Mouse (Mus musculus): Measurements from ENCODE around the gene Apoo.
"Not testable (repeated sequence)": the region's sequence is repeated elsewhere in the genome, so short reads cannot be mapped to it uniquely, and the experiment has no call there.

The Apoo gene

DNA sequence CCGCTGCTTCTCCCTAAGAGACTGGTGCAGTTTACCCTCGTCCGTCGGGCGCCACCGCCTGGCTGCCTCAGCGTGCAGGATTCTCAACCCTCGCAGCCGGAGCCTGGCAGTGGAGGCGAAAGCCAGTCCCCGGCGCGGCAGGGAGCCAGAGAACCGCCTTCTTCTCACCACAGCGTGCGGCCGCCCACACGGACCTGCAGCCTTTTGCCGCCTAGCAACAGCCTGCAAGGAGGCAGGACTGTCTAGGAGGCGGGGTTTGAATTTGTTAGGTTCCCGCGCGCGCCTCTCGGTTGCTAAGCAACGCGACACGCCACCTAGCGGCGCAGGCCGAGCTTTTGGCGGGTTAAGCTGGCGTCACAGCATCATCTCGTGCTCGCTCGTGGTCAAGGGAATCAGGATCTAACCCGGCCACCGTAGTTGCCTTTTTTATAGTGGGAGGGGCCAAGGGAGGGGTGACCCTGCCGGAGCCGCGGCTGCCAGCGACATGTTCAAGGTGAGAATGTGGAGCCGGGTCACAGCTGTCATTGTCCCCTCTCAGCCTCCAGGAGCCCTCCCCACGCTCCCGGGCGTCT is at the start of gene Apoo, which contains the start of gene Fam90a1b:
TSS of gene Apoo (plus strand) at position 448 of the 572 bp plus-strand sequence.
TSS of gene Fam90a1b (minus strand) at position 108 of the 572 bp plus-strand sequence.
- peak; percentile 93 for DNase-seq

DNA sequence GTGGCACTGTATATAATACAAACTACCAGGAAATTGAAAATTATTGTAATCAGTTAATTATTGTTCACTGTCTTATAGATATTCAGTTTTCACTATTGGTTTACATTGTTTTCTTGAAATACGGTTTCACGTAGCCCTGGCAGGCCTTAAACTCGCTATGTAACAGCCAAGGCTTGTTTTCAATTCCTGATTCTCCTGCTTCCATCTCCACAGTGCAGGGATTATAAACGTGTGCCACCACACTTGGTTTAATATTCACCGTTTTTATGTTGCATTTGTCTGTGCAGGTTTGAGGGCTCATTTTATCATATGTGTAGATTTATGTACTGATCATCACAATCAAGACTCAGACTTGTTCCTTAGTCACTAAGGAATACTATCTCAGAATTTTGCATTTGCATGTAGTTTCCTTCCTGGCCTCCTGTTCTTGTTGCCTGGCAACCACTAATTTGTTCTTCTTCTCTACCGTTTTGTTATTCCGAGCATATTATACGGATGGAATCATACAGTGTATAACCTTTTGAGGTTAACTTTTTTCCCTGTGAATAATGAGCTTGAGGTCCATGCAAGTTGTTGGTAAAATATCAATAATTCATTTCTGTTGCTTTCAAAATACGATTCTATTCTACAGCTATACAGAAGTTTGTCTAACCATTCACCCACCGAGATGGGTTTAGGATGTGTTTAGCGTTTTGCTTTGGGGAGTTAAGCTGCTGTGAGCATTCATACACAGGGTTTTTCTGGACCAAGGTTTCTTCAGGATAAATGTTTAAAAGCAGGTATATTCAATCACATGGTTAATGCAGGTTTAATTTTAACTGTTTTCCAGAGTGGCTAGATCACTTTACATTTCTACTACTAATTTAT is 45.6 kb upstream of the Apoo start:
- no peak for DNase-seq

DNA sequence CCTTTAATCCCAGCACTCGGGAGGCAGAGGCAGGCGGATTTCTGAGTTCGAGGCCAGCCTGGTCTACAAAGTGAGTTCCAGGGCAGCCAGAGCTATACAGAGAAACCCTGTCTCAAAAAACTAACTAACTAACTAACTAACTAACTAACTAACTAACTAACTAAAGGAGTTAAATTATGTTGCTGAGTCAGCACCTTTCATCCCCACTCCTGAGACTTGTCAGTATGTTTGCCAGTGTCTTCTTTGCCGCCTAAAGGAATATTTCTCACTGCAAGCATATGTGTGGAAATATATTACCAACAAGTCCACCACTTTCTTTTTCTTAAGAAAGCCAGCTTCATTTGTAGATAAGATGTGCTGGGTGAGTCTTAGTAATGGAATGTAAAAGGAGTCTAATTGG is 23.3 kb upstream of the Apoo start:
- not testable (repeated sequence) for DNase-seq

DNA sequence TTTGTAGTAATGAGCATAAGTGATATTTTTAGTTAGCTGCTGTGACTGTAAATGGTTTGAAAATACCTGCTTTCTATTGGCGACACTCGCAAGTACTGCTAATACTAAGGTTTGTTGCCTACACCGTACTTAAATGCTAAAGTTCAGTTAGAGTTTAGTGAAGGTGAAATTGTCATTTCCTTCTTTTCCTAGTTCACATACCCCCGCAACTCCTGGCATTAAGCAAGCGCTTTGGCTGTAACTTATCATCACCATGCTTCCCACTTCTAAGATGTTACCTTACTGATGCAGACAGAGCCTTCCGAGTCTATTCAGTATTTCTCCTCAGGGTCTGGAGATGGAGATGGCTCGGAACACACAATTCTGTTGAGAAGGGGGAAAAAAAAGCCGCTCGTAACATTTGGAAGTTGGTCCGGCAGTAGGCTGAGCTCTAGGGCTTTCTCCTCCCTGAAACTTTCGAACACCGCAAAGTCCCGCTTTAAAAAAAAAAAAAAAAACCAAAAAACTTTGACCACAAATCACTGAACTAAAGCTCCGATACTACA is 1.5 kb upstream of the Apoo start:
- DNase-seq, result no peak

DNA sequence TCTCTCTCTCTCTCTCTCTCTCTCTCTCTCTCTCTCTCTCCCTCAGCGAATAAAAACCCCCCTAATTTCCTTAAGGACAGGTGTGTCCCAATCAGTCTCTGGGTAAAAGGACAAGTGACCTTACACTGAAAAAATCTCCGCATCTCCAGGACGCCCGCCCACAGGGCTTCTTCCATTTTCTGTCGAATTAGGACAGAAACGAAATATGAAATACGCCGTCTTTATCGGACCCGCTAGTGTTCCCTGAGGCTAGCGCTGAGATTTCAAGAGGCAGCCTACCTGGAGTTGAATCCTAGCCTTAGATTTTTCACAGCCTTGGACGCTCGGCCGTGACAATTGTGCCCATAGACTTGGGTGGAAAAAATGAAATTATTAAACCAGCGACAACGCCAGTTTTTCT is 888 bp upstream of the Apoo start:
- peak; percentile 2 for DNase-seq

DNA sequence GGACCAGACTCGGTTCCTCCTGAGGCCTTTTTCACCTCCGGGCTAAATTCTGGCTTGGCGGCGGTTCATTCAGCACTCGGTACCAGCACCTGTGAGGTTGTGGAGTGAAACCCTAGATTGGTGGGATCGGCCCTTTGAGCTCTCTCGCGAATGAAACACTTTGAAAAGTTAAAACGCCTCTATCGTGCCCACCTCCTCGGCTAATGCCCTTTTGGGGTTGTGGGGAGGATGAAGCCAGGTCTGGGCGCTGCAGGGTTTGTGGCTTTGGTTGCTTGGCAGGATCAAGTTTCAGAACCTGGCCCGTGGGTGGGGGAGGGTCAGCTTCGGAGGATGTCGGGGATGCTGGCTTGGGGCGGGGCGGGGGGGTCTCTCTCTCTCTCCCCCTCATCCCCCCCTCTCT is 331 bp downstream of the Apoo start:
- DNase-seq, result peak; percentile 0

DNA sequence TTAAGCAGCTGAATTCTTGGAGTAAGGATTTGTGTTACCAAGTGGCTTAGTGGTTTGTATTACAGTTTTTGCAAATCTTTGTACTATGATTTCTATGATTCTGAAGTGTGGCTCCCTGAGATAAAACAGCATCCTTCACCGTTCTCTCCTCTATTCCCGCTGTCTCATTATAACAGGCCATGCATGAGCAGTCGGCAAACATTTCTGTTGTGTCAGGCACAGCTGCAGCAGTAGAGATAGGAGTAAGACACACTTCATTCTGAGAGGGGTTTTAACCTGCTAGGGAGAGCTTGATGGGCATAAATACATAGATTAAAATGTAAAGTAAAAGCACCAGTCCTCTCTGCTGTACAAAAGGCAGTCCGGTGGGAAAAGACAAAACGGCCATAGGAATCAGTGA is 11.8 kb downstream of the Apoo start:
- no peak for DNase-seq

DNA sequence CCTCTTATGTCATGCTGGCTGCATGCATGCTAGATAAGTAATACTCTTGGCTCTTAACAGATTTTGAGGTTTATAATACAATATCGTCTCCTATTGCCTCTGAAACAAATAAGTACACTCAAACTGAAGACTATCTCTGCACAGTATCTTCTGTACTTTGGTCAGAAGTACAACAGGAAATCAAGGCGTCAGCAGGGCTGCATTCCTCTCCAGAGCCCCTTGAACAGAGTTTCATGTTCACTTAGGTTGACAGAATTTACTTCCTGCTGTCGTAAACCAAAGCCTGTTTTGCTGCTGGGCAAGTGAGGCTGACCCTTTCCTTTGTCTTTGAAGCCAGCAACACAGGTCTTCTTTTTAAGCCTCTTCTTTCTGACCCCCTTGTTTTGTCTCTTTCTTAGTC is 42.1 kb downstream of the Apoo start:
- DNase-seq, result no peak

DNA sequence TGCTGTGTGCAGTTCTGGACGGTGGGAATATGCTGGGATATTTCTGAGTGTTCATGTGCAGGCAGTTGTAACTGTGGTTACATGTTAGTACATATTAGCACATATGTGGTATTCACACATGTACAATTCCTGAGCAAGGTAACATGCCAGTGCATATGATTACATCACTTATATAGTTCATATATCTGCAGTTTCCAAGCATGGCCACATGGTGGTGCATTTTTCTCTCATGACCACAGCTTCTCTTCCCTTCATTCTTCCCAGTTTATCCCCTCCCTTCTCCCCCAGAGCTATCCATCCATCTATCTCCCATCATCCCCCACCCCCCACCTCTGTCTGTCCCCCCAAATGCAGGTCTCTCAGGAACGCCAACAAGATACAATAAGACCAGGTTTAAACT is 53.3 kb downstream of the Apoo start:
- DNase-seq, result no peak

DNA sequence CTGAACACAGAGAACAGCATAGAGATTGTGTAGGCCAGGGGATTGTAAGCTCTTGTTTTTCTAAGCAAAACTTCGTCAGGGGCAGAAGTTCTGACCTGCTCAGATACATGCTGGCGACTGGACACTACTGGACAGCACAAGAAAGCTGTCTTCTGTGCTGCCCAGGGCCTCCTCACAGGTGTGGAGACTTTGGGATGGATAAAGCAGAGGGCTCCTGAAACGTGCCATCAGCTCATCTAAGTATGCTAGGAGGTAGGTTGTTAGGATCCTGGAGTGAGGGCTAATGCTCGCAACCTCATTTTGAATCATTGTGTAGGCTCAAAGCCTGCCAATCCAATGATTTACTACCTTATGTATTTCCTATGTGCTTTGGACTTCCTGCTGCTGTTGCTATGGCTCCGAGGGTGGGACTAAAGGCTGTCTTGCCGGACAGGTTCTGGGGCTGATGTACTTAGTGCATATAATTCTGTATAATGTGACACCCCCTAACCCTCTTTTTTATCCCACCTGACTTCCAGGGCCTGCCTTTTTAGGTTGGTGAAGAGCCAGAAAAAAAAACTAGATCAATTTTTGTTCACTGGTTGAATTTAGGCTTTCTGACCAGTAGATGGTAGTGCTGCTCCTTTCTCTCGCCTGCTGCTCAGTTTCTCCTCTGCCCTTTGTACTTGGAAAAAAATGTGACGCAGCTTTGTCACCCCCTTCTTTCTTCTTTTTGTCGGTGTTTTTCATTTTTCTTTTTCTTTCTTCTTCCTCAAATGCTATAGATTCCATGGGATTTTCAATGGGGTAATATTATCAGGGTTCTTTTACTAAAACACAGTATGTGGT is 64.8 kb downstream of the Apoo start:
- peak; percentile 4 for DNase-seq

DNA sequence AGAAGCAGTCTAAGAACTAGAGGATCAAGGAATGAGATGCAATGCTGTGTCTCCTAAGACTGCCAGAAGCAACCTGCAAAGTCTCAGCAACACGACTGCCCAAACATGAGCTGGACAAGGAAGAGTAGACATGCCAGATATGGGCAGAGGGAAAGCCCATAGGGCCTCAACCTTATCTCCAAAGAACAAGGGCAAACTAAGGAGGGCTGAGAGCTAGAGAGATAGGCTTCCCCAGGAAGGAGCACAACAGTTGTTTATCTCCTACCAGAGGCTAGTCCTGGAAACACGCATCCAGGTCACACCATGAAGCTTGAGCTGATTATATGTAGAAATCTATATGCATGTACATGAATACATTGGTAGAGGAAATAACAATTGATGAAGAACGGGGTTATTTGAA is 78.5 kb downstream of the Apoo start:
- DNase-seq, result not testable (repeated sequence)

DNA sequence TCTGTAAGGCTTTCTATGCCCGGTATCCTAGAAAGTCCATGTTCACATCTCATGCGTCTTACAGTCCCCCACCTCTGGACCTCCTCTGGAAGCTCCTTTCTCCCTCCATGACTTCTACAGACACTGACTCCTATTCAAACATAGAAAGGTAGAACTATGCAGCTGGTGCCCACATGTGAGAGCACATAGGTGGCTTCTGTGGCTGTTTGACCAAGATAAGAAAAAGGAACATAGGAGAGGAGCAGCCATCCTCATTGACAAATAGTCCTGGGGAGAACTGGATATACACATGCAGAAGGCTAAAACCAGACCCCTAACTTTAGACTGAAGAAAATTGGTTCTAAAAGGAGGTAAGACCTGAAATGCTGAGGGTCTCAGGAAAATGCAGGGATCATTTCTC is 79.1 kb downstream of the Apoo start:
- not testable (repeated sequence) for DNase-seq

DNA sequence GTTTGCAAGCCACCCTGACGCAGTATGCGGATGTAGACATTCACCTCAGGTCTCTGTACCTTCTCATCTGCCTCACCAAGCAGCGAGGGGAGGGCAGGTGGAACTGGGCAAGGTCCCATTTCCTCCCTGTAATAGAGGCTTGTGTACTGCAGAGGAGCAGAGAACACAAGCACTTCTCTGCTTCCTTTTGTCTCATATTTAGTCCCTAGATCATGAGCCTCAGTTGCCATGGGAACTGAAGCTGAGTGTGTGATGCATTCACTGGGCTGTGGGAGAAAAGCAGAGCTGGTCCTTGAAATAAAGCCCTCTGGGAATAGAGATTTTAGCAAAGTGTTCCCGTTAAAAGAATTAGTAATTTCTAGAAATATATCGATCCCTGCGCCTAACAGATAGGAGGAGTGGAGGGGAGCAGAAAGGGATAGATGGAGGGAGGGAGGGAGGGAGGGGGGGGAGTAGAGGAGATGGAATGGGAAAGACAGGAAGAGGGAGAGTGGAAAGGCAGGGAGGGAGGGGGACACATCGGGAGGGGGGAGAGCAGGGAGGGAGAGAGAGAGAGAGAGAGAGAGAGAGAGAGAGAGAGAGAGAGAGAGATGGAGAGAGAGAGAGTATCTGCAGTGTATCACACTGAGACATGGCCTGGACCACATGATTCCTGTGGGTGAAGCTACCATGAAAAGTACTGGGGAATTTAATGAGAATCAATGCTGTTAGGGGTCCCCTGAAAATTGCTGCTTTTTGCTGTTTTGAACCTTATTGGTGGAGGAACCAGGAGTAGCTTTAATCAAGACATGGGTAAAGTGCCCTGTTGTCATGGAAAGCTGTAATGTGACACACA is 83.3 kb downstream of the Apoo start:
- DNase-seq, result not testable (repeated sequence)

DNA sequence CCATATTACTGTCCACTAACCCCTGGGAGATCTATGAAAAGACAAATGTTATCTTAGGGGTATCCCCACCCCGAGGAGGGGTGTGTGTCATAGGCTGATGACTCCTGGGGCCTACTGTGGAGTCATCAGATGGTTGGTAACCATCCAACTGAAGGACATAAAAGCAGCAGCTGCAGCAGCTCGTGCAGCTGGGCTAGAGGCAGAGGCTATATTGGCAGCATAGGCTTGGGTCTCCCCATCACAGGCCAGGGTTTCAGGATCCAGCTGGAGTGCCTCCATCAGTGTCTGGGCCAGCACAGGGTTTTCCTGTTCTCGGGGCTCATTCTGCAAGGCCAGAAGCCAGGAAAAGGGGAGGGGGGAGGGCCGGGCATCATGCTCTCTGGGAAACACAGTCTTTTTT is 92.4 kb downstream of the Apoo start:
- DNase-seq, result peak; percentile 7

DNA sequence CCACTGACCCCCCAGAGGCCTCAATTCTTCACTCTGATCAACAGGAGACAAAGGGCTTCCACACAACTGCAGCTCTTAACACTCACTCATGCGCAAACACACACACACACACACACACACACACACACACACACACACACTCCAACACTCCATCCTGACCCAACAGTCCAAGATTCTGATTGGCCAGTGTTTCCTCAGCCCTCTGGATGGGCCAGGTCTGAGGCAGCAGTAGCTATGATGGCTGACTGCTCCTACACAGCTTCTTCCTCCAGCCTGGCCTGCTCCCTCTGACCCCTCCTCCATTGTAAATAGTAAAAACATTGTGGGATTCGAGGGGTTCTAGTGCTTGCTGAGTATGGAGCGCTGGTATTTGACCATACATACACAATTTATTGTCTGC is 94.6 kb downstream of the Apoo start:
- not testable (repeated sequence) for DNase-seq

DNA sequence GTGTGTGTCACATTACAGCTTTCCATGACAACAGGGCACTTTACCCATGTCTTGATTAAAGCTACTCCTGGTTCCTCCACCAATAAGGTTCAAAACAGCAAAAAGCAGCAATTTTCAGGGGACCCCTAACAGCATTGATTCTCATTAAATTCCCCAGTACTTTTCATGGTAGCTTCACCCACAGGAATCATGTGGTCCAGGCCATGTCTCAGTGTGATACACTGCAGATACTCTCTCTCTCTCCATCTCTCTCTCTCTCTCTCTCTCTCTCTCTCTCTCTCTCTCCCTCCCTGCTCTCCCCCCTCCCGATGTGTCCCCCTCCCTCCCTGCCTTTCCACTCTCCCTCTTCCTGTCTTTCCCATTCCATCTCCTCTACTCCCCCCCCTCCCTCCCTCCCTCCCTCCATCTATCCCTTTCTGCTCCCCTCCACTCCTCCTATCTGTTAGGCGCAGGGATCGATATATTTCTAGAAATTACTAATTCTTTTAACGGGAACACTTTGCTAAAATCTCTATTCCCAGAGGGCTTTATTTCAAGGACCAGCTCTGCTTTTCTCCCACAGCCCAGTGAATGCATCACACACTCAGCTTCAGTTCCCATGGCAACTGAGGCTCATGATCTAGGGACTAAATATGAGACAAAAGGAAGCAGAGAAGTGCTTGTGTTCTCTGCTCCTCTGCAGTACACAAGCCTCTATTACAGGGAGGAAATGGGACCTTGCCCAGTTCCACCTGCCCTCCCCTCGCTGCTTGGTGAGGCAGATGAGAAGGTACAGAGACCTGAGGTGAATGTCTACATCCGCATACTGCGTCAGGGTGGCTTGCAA is 95.9 kb downstream of the Apoo start:
- DNase-seq, result not testable (repeated sequence)
